Mouse (Mus musculus): ENCODE measurements around the gene BC016579.

Gene BC016579

DNA sequence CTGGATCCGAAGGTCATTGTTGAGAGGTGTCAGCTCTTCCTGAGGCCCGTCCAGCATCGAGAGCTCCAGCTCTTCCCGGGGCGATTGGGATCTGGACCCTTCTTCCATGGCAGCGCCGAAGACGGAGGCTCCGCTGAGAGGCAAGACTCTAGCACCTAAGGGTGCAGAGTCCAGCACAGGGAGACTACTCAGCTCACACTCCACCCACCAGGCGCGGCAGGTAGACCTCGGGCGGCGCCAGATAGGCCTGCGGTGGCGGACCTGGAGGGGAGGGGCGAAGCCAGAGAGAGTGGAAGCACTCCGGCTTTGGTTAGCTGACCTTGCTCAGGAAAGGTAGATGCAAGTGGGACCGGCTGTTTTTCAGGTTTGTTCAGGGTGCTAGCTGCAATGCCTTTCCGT is at the start of gene BC016579:
Gene BC016579 (minus strand): TSS at position 135 of the 399 bp plus-strand sequence.
- DNase-seq (ENCODE audit: low read depth, low spot score) = no peak

DNA sequence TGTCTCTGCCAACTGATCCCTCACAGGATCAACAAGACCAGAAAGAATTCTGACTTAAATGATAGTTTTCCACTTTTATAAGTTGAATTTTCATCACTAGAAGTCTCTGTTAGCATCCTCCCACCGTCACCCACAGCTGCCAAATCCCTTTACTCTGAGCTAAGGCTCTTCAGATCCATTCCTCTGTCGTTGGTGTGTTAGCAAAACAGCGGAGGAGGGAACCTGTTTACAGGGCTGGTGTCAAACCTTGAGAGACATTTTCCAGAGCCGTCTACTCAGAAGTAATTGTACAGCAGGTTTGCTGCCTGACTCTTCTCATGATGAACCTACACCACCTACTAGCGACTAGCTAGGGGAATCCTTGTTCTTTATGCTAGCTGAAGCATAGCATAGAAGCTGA is 45.4 kb upstream of the BC016579 start:
- DNase-seq (ENCODE audit: low read depth, low spot score) = no peak

DNA sequence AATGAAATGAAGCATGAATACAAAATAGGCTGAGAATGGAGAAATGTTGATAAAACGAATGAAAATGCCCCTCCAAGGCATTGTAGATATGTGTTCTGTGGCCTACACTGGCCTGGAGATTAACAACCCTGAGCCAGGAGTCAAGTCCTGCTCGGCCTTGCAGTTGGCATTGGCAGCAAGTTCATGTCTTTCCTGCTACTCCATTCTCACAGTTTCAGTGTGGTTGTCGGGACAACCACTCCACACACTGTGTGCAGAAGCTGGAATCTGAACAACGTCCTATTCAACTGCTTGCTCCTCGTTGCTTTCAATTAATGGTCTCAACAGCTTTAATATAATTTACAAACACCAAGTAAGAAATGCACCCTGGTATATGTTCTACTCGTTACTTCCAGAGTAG is 44.1 kb upstream of the BC016579 start:
- DNase-seq (ENCODE audit: low read depth, low spot score) = no peak

DNA sequence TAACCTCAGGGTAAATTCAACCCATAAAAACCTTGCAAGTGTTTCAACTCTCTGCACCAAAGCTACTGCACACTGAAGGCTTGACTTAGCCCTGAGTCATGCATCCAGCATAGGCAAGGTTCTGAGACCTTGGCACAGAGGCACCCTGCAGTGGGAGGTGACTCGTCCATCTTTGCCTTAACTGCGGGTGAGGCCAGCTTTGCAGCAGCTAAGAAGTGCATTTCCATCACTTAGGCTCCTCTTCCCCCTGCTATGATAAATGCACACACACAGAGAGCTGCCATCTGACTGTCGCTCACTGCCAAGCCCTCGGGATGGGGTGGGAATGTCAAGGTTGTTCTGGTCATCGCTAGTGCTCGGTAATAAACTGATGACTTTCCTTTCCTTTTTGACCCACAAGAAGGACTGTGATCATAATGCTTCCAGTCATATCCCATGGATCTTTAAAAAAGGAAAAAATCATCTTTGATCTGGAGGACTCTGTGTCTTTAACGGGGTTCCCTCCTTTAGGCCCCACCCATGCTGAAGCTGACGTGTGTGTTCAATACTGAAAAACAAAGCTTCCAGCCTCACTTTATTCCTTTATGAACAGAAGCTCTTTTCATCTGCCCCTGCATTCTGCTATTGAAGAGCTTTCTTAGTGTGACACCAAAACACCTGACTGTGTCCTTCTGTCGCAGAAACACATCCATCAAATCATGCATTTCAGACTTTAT is 41.7 kb upstream of the BC016579 start:
- peak; percentile 24 for DNase-seq (ENCODE audit: low read depth, low spot score)

DNA sequence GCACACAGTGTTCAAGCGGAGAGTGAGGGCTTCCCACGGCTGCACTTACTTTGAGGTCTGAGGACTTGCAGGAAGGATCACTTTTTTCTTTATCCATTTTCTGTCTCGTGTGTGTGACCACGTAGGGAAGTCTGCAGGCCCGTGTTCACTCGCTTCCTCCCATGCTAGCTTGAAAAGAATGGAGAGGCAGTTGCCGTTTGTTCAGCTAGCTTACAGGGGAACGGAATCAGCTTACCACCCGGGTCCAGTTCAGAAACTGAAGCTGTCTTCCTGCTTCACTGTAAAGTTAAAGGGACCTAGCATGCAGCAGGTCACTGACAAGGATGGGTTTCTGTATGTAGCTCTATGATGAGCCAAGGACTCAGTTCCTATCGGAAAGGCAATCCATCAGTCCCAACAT is 39.7 kb upstream of the BC016579 start, which contains the start of gene Tmprss7:
Gene Tmprss7 (minus strand): TSS at position 101 of the 400 bp plus-strand sequence.
- no peak for DNase-seq (ENCODE audit: low read depth, low spot score)

DNA sequence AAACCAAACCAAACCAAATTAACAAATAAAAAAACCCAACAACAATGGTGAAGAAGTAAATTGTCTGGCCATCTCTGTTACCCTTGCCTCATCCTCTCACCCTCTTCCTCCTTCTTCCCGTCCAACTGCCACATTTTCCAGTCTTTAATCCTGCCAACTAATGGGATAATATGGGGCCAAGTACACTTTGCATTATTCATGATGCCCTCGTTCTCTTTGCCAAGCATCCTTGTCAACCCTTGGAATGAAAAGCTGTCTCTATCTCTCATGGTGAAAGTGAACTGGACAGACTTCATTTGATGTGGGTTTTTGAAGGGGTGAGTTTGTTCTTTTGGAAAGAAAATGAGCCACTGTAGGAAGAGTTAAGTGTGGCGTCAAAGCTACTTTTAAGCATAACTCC is 39.0 kb upstream of the BC016579 start:
- no peak for DNase-seq (ENCODE audit: low read depth, low spot score)

DNA sequence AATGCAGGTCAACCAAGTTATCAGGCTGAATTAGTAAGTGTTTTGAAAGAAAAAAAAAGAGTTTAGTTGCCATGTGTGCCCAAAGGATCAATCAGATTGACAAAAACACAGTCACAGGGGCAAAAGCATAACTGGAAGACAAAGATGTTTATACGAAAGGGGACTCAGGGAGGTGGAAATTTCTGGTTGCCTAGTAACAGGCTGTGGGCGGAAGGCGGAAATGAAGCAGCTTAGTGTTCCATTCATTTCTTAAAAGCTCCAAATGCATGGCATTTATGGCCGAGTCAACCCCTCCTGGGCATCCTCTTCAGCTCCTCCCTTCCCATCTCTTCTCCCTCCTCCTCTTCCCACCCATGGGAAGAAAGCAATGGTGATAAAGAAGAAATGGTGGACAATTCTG is 36.3 kb upstream of the BC016579 start:
- DNase-seq (ENCODE audit: low read depth, low spot score) = peak; percentile 34

DNA sequence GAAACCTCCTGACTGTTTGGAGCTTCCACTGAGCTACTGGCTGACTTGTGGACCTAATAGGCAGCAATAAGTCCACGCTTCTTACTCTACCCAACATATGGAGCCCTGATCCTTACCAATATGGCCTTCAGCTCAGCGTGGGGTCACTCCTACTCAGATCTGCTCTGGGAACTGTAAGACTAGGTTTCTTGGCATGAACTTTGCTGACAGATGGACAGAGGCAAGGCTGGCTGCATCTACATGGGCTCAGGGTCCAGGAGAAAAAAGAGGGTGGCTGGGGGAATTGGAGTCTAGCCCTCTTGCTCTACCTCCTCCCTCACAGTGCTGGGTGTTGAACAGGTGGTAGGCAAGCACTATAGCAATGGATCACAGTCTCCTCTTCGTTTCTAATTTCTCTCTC is 33.0 kb upstream of the BC016579 start:
- no peak for DNase-seq (ENCODE audit: low read depth, low spot score)

DNA sequence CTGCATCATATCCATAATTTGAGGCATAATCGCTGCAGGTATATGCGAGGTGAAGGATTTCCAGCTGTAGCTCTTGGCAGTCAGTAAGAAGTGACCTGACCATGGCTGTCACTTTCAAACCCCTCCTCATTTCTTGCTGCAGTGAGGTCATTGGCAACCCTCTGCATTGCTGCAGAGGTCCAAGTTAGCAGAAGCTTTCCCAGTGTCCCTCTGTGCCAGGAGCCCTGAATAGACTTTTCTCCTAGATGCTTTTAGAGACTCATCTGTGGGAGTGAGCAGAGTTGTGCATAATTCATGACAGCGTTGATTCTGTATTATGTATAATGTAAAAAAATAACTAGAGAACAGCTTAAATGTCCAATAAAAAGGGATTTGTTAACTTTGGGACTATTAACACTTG is 31.4 kb upstream of the BC016579 start:
- no peak for DNase-seq (ENCODE audit: low read depth, low spot score)

DNA sequence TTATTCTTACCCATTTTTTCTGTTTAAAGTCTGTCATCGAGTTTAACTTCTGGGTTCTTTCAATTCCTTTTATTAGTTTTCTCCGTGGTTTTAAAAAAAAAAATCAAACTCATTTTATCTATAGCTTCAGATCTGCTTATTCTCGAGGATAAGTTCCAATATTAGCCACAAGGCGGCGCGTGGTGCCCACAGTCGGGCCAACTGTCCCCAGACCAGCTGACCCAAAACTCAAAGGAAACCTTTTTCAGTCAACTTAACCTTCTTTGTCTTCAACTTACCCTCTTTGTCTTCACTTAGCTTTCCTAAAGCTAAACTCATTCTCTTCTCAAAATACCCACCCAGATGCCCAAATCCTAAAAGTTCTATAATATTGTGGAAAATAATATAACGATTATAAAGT is 30.9 kb upstream of the BC016579 start:
- peak; percentile 86 for DNase-seq (ENCODE audit: low read depth, low spot score)

DNA sequence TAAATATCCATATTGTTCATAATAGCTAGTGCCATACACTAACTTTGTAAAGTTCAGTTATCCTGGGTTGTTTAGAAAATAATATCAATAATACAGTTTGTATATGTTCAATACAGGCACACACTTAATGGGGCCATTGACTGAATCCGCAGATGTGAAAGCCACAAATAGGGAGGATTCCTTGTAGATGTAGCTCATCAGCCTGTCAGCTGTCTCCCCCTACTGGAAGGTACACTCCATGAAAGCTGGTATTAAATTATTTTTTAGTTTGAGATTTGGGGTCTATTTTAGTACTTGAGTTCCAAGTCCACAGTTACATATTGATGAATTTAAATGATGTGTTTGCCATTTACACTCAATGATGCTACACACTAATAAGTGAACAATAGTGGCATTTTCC is 22.6 kb upstream of the BC016579 start:
- DNase-seq (ENCODE audit: low read depth, low spot score) = peak; percentile 52

DNA sequence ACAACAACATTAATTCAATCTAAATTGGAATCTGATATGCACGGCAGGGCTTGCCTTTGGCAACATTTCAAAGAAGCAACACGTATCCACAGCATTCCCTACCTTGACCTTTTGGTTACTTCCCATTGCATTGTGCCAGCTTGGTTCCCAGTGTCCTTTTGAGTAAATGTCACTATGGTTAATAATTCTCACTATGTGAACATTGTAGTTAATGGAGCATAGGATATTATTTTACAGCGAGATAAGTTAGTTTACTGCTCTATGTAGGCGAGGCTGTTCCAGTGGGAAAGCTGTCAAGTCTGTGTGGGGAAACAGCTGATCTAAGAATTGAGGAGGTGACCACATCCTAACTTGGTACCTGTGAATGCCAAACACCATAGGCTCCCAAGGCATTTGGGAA is 16.1 kb upstream of the BC016579 start:
- no peak for DNase-seq (ENCODE audit: low read depth, low spot score)

DNA sequence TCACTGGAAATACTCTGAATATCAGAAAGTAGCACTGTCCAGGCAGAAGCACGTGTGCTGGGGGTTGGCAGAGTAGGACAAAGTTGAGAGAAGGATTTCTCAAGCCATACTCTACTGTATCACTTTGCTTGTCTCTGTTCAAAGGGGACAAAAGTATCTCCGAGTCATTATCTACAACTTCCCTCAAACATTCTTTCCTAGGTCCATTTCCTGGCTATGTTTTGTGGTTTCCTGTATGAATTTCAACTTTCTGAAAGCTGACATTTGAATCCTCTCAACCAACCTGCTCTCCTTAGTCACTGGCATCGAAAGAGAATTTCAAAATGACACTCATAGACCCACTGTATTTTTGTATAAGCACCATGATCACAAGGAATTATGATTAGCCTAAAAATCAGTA is 14.3 kb upstream of the BC016579 start:
- no peak for DNase-seq (ENCODE audit: low read depth, low spot score)

DNA sequence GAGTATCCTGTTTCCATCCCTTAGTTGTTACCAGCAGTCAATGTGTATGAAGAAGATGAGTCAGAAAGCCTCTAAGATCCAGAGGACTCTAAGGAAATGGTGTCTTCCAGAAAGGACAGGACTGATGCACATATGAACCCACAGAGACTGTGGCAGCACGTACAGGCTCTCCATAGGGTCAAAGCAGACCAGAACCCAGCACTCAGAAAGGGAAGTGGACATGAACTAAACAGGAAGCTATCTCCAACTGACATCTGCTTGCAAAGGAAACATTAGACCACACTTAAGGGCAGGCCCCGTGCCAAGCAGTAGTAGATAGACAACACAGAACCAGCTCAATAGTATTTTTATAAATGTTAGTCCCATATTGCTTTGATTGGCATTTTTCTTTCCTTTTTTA is 12.3 kb upstream of the BC016579 start:
- DNase-seq (ENCODE audit: low read depth, low spot score) = no peak

DNA sequence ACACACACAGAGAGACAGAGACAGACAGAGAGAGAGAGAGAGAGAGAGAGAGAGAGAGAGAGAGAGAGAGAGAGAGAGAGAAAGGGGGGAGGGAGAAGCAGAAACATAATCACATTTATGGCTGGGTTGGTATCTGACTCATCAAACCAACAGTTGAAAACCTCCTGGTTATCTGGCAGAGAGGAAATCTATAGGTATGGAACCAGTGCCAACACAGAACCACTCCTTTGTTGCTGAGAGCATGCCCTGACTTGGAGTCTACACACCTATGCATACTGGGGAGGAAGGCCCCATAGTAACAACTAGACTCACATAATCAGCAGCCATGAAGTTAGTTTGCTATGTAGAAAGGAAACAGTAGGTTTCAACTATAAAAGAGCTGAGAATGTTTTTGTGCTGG is 8.5 kb upstream of the BC016579 start:
- DNase-seq (ENCODE audit: low read depth, low spot score) = no peak

DNA sequence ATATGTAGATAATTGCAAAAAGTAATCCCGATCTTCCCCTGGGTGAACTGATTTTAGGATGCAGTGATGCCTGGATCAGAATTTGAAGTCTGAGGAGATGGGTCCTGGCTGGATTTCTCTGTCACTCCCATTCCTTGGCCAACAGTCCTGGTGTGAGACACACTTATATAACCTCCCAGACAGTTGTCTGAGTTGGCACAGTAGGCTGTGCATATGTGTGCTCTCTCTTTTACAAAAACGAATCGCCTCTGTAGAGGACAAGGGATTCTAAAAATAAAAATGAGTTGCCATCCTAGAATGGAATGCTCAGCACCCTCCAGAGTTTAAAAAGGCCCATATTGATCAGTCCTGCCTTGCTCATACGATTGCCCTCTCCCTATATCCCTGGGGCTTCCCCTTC is 5.7 kb upstream of the BC016579 start:
- DNase-seq (ENCODE audit: low read depth, low spot score) = no peak

DNA sequence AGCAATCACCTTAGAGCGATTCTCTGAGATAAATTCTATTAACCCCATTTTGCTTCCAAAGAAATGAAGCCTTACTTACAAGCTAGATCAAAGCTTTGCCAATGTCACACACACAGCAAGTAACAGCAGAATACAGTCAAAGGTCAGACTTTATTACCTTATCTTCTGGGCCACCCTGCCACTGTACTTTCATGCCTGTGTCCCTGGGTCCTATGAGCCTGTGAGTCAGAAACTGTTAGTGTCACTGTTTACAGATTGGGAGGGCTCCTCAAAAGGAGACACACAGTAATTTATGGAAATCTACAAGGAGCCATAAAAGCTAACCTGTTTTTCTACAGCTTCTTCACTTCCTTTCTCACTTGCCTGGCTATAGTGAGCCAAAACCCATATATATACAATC is 4.4 kb upstream of the BC016579 start:
- DNase-seq (ENCODE audit: low read depth, low spot score) = no peak

DNA sequence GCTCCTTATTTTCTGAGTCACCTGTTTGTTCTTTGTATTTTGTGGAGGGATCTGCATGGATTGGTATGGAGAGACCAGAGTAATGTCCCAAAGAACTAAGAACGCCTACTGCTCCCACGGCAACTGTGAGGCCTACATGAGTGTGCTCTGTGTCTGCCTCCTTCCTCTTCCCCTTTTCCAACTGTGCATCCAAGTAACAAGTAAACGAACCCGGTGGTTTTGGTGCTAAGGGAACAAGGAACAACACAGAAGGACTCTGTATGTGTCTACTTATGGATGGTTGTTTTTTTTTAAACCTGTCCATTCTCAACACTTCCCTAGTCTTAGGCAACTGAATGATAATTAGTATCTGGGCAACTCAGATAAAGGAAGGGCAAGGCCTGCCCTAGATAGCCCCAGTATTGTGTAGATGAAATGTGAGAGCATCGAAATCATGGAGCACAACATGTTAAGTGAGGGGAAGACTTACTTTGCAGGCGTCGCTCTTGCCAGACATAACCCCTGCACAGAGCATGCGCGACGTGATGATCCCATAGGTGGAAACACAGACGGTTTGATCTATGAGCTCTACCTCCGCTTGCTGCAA is 3.8 kb upstream of the BC016579 start:
- DNase-seq (ENCODE audit: low read depth, low spot score) = no peak

DNA sequence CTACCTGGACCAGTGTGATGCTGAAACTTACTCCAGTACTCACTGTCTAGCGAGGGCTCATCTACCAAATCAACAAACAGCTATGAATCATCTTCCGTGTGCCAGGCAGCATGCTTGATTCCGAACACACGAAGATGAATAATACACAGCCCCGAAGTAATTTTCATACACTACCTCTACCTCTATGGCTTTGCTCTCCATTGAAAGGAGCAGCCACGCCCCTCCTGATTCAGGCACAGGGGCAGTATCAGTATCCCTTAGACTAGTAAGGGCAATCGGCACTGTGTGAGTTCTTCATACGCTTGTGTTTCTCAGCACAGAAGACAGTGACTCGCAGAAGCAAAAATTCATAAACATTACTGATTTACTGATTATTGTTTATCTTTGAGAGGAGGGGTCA is 597 bp upstream of the BC016579 start:
- no peak for DNase-seq (ENCODE audit: low read depth, low spot score)

DNA sequence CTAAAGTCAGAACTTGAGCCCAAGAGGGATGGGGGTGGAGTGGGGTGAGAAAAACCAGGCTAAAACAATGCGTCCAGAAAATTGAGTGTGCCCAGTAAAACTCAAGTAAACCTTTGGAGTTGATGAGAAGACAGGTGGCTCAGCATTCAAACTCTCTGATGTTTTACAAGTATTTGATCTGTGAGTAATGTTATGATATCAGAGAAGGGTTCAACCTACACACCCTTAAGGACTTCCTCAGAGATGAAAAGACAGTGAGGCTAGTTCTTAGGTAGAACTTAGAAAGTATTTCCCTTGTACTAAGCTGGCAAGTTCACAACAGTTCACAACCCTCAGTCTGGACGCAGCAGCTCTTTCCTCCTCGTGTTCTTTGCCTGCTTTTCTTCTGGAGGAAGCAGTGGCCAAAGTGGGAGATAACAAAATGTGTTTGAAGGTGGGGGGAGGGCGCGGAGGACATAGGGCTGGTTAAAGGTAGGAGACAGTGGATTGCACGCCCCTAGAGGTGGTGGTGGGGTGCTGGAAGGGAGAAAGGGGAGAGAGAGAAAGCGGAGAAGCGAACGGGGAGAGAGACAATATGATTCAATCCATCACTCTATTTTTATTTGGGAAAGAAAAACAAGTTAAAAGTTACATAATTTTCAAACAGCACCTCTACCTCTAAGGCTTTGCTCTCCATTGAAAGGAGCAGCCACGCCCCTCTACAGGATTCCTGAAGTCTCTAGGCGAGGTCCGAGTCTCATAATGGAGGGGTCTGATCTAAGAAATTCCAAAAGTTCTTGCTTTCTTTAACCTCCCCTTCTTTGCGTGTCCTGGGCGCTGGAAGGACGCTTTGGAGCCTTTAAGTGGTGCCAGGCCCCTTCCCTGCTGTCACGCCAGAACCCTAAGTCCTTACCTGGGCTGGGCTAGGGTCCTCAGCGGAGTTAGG is 597 bp downstream of the BC016579 start:
- no peak for DNase-seq (ENCODE audit: low read depth, low spot score)

DNA sequence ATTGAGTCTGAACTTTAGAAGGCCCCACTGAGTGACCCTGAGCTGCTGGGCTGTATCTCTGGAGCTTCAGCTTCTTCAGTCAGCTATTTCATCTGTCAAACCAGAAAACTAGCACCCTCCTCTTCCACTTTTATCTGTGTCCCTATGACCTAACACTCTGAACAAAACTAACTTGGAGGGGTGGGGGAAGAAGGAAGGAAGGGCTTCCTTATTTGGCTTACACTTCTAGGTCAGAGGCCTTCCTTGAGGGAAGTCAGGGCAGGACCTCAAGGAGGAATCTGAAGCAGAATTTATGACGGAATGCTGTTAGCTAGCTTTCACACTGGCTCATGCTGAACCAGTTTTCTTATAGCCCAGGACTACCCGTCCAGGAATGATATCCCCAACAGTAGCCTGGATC is 2.4 kb downstream of the BC016579 start:
- DNase-seq (ENCODE audit: low read depth, low spot score) = no peak

DNA sequence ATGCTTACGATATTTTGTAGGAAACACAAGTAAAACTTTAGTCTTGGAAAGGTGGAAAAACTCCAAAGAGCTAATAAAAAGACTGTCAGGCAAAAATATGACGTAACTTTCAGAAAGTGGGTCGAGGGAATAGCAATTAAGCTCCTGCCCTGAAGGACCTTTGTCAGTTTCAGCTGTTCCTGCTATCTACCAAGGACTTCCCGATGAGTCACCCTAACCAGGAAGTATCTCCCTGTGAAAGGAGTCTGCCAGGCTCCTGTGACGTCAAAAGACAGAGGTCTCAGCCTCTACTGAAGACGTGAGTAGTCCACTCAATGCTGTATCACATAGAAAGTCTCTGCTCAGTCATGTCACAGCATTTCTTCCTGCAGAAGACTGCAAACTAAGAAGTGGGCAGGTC is 9.5 kb downstream of the BC016579 start:
- peak; percentile 36 for DNase-seq (ENCODE audit: low read depth, low spot score)

DNA sequence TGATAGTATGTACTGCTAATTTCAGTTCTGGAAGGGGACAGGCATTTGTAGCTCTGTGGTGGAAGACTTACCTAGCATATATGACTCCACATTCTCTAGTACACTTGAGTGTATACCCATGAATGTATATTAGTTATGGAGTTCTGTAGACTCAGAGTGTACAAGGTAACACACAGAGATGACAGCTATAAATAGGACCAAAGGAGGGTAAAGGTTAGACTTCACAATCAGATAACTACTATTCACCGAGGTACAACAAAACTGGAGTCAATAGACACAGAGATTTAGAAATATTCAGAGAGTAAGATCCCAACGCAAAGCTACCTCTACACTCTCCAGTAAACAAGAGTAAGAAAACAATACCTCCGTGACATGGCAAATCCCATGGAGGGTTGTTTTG is 9.9 kb downstream of the BC016579 start:
- no peak for DNase-seq (ENCODE audit: low read depth, low spot score)
